Mouse (Mus musculus): Measurements from ENCODE around the gene Cldn7.
A peak's percentile ranks its signal among the peaks of the same experiment; 100 is the strongest.

Gene Cldn7

GRCm38 (mm10) chr11:69990850-69991691 lies 26.5 kb downstream of the Cldn7 start, which contains the start of gene Gabarap:
Gene Gabarap, plus strand, starts transcription at chr11:69991143.
- peak; percentile 96 to 97 for DNase-seq (ENCODE audit: low spot score in 2 of 2)

DNA sequence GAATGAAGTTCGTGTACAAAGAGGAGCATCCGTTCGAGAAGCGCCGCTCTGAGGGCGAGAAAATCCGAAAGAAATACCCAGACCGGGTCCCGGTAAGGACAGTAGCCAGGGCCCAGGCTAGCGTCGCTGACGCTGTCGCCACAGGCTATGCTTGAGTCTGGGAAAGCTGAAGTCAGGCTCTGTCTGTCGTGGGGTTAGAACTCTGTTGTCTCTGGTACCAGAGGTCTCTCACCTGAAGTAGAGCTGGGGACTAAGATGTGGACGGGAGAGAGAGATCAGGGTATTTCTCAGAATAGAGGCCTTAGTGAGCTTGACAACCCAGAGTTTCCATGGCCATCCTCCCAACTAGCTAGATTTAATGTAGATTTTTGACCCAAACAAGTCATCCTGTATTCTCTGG lies 27.1 kb downstream of the Cldn7 start:
- DNase-seq (ENCODE audit: low spot score in 2 of 2) = no peak

DNA sequence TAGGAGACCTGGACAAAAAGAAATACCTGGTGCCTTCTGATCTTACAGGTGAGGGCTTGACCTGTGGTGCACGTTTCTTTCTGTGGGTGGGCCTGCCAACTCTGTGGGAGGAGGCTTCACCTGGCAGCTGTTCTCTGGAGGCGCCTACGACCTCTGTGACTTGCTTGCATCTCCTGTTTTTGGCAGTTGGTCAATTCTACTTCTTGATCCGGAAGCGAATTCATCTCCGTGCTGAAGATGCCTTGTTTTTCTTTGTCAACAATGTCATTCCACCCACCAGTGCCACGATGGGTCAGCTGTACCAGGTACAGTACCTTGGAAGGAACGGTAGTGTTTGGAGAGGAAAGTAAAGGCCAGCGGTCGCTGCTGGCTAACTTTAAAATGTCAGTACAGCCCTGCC lies 27.8 kb downstream of the Cldn7 start:
- no peak for DNase-seq (ENCODE audit: low spot score in 2 of 2)

- DNase-seq (ENCODE audit: low spot score in 2 of 2) = no peak
These were observed 28.4 kb downstream of the Cldn7 start for GRCm38 (mm10) chr11:69992932-69993331.

GRCm38 (mm10) chr11:69994401-69995090 lies 30.0 kb downstream of the Cldn7 start:
- DNase-seq (ENCODE audit: low spot score in 2 of 2) = no peak

- peak; percentile 97 to 98 for DNase-seq (ENCODE audit: low spot score in 2 of 2)
These were observed 30.9 kb downstream of the Cldn7 start, which contains the start of gene Phf23 for GRCm38 (mm10) chr11:69995391-69995960. Gene Phf23, plus strand, starts transcription at chr11:69995777.

DNA sequence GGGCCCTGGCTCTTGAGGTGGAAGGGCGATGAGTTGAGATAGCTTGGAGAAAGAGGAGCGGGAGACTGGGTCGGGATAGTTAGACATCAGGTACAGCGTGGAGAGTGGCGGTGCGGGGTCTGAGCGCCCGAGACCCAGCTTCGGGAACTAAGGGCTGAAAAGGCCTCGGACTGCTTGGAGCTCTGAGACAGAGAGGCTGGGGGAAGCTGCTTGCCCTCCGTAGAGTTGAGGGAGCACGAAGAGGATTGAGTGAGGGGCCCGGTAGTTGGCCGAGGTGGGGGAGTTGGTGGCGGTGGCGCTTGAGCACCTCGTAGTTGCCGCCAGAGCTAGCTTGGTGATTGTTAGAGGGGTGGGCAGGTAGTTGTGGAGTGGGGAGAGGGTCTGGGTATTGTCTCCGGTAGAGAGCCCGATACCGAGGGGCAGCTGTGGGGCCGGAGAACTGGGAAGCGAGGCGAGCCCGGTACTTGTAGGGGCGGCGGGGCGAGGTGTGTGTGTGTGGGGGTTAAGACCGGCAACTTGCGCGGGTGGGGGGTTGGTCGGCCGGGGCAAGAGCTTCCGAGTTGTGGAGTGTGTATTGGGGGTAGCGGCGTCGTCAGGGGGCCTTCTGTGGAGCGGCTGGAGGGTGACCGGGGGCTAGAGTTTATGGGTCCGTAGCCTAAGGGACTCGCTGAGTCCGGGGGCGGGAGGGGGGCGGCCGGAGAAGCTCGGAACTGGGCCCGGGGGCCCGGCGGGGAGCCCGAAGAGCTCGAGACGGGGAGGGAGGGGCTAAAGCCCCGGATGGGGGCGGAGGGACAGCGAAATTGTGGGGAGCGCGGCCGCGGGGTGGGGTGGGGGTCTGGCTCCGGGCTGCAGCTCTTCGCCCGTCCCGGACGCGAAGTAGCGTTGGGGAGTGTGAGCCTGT lies 31.8 kb downstream of the Cldn7 start:
- DNase-seq (ENCODE audit: low spot score in 2 of 2) = no peak

DNA sequence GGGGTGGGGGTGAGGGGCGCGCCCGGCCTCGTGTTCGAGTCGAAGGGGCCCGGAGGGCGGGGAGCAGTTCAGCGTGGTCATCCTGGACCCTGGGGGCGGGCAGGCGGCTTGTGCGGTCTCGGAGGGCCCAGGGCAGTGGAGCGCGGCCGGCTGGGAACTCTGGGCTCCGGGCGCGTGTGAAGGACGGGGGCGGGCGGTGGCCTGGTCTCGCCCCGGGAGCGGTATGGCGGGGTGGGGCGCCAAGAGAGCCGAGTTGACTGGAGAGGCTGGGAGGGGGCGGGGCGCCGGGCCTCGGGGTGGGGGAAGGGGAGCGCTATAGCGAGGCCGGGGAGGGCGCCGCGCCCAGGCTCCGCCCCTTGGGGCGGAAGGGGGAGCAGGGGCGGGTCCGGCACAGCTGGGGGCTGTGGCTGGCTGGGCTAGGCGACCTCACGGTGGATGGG lies 32.5 kb downstream of the Cldn7 start:
- DNase-seq (ENCODE audit: low spot score in 2 of 2) = peak in 1 of 2 experiments; percentile 54

DNA sequence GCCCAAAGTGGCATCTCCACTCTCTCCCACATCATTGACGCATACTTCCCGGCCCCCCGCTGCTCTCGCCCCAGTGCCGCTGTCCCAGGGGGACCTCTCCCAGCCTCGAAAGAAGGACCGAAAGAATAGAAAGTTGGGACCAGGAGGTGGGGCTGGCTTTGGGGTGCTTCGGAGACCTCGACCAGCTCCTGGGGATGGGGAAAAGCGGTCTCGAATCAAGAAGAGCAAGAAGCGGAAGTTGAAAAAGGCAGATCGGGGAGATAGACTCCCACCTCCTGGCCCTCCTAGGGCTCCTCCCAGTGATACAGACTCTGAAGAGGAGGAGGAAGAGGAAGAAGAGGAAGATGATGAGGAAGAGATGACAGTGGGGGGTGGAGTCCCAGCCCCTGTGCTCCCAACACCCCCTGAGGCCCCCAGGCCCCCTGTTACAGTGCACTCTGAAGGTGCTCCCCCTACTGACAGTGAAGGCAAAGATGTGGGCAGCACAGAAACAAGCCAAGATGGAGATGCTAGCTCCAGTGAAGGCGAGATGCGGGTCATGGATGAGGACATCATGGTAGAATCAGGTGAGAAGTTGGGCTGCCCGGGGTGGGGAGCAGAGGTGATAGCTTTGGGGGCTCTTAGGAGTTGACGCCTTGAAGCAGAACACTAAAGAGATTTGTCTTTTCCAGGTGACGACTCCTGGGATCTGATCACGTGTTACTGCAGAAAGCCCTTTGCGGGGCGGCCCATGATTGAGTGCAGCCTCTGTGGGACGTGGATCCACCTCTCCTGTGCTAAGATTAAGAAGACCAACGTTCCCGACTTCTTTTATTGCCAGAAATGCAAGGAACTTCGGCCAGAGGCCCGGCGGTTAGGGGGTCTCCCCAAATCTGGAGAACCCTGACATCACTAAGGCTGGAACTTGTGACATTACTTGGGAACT lies 34.2 kb downstream of the Cldn7 start:
- no peak for DNase-seq (ENCODE audit: low spot score in 2 of 2)

DNA sequence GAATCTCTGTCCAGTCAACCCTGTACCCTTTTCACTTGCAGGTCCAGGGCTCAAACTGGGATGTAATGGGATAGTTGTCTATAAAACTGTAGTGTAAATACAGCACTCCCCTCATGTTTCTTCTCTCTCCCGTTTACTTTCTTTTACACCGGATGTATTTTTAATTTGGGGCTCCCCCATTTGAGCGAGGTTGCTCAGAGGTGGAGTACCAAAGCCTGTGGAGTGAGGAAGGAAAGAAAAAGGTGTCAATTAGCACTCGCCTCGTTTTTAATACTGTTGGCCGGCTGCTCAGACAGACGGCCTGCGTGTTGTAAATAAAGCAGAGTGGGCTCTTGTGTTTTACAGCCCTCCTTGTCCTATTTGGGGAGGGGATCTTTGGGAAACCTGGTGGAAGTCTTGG lies 35.1 kb downstream of the Cldn7 start:
- DNase-seq (ENCODE audit: low spot score in 2 of 2) = no peak

- peak; percentile 89 for DNase-seq (ENCODE audit: low spot score in 2 of 2)
These were observed 35.9 kb downstream of the Cldn7 start, which contains the start of gene Dvl2 for GRCm38 (mm10) chr11:70000396-70000898. Gene Dvl2, plus strand, starts transcription at chr11:70000595.

- DNase-seq (ENCODE audit: low spot score in 2 of 2) = no peak
These were observed 36.6 kb downstream of the Cldn7 start for GRCm38 (mm10) chr11:70001159-70001558.

- DNase-seq (ENCODE audit: low spot score in 2 of 2) = no peak
These were observed 37.3 kb downstream of the Cldn7 start for GRCm38 (mm10) chr11:70001865-70002264.

- no peak for DNase-seq (ENCODE audit: low spot score in 2 of 2)
These were observed 37.9 kb downstream of the Cldn7 start for GRCm38 (mm10) chr11:70002471-70002870.

DNA sequence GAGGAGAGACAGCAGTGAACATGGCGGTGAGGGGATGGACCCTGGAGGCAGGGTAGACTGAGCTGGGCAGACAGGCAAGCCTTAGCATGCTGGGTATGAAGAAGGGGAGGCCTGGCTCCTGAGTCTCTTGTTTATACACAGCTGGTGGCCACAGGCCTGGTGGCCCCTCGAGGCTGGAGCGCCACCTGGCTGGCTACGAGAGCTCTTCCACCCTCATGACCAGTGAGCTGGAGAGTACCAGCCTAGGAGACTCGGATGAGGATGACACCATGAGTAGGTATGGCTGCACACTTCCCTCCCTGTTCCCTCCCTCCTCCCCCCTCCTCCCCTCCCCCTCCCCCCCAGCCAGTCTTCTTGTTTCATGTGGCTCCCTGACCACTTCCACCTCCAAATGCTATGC lies 40.9 kb downstream of the Cldn7 start:
- DNase-seq (ENCODE audit: low spot score in 2 of 2) = no peak

- DNase-seq (ENCODE audit: low spot score in 2 of 2) = no peak
These were observed 45.5 kb downstream of the Cldn7 start for GRCm38 (mm10) chr11:70010033-70010432.

DNA sequence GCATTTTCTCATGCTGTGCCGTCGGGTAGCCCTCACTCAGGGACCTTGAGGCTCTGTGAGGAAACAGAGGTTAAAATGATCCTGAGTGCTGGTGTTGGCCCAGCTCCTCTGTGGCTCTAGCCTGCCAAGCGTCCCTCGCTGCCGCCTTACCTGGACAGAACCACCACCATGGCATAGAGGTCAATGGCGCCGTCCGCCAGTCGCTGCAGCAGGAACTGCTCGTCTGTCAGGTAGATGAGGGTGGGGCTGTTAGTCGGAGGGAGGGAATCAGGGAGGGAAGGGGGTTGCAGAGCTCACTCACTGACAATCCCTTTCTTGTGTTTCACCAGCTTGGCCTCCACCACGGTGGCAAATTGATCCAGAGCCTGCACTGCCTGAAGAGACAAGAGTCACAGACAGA lies 46.0 kb downstream of the Cldn7 start:
- no peak for DNase-seq (ENCODE audit: low spot score in 2 of 2)

DNA sequence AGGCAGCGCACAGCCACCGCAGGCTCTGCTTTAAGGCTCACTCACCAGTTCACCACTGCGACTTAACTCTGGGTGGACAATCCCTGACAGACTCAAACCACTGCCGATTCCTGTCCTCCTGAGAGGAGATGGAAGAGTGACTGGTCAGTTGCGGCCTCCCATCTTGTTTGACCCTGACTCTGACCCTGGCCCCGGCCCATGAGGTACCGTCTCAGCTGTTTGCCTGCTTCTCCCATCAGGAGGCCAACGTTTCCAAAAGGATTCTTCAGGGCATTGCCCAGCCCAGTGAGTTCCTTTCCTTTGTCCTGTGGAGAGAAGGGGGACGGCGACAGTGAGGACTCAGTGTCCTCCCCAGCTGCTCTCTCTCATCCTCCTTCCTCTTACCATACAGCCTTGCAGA lies 46.4 kb downstream of the Cldn7 start:
- no peak for DNase-seq (ENCODE audit: low spot score in 2 of 2)

- no peak for DNase-seq (ENCODE audit: low spot score in 2 of 2)
These were observed 48.4 kb downstream of the Cldn7 start for GRCm38 (mm10) chr11:70012931-70013330.

- no peak for DNase-seq (ENCODE audit: low spot score in 2 of 2)
These were observed 48.8 kb downstream of the Cldn7 start for GRCm38 (mm10) chr11:70013408-70013807.
